Mouse (Mus musculus) limb, embryonic 14.5 days (tissue): ENCODE results near the gene Rab3b. TPM values are rescaled to one million over a fixed set of nuclear protein-coding genes. Genes with fewer than 3 reads are reported as not detected.

Experiments
- ATAC-seq: fragments of 200-750 bp; cut with Nextera tagmentation; 2 replicates; pipeline ENCODE4 v1.8.0; 2017; ENCODE audit warnings: low read depth, moderate number of reproducible peaks, moderate TSS enrichment; ENCODE audit not compliant: low FRiP score
- DNase-seq: peaks from one replicate; pipeline ENCODE4 v3.0.0-alpha.2; 2015; ENCODE audit warnings: low spot score
- H3K27ac ChIP-seq: fragments of 300-500 bp; sonication (generic); replicated peaks from 2 replicates; pipeline ENCODE4 v1.5.1; 2014; ENCODE audit warnings: low read depth, mild to moderate bottlenecking, low read length, moderate library complexity, mixed read lengths
- H3K27me3 ChIP-seq: fragments of 300-500 bp; sonication (generic); 2 replicates; pipeline ENCODE4 v1.6.1; 2014; ENCODE audit warnings: low read length, mixed read lengths; ENCODE audit not compliant: control insufficient read depth, insufficient read depth
- H3K36me3 ChIP-seq: fragments of 300-500 bp; sonication (generic); 2 replicates; pipeline ENCODE4 v1.6.1; 2014; ENCODE audit warnings: mild to moderate bottlenecking, low read length, moderate library complexity, mixed read lengths; ENCODE audit not compliant: control insufficient read depth, insufficient read depth
- H3K4me1 ChIP-seq: fragments of 300-500 bp; sonication (generic); 2 replicates; pipeline ENCODE4 v1.6.1; 2014; ENCODE audit warnings: antibody characterized with exemption, low read length, mixed read lengths; ENCODE audit not compliant: control insufficient read depth, insufficient read depth
- H3K4me2 ChIP-seq: fragments of 300-500 bp; sonication (generic); replicated peaks from 2 replicates; pipeline ENCODE4 v1.6.1; 2014; ENCODE audit warnings: low read depth, mild to moderate bottlenecking, low read length, moderate library complexity; ENCODE audit not compliant: severe bottlenecking
- H3K4me3 ChIP-seq: fragments of 300-500 bp; sonication (generic); replicated peaks from 2 replicates; pipeline ENCODE4 v1.5.1; 2014; ENCODE audit warnings: low read length
- H3K9ac ChIP-seq: fragments of 300-500 bp; sonication (generic); 2 replicates; pipeline ENCODE4 v1.6.1; 2014; ENCODE audit warnings: mild to moderate bottlenecking, low read depth, low read length, moderate library complexity; ENCODE audit not compliant: severe bottlenecking
- H3K9me3 ChIP-seq: fragments of 300-500 bp; sonication (generic); 2 replicates; pipeline ENCODE4 v1.6.1; 2016; ENCODE audit warnings: low read length; ENCODE audit not compliant: control insufficient read depth
- POLR2A ChIP-seq: fragments of 200-500 bp; IDR thresholded peaks from 2 replicates; pipeline ENCODE4 v1.8.0; 2012; ENCODE audit warnings: inconsistent platforms, mild to moderate bottlenecking, moderate library complexity, borderline replicate concordance; ENCODE audit not compliant: insufficient read depth, insufficient read length; ENCODE audit errors: extremely low read depth
- WGBS: fragments of 180-500 bp; shearing (Covaris S2); extraction: QIAGEN DNeasy Blood & Tissue Kit; methylation state at CpG from one replicate; pipeline ENCODE4 v1.1.7; 2014; 5-methylcytosine and 5-hydroxymethylcytosine counted together
- polyA plus RNA-seq, 2 experiments: library from polyadenylated mRNA; depleted of rRNA in 1 of 2; stranded (reverse) in 1 of 2; unstranded in 1 of 2; fragments of >200 nt; fragmentation: Nextera tagmentation in 1 of 2; extraction: Ambion mirVana in 1 of 2; gene quantifications; 2 replicates each; pipeline versions ENCODE4 v1.2.1 to v1.2.3; 2012 to 2014

Gene Rab3b
- polyA plus RNA-seq, 2 experiments = 9.8 to 15.0 TPM

DNA sequence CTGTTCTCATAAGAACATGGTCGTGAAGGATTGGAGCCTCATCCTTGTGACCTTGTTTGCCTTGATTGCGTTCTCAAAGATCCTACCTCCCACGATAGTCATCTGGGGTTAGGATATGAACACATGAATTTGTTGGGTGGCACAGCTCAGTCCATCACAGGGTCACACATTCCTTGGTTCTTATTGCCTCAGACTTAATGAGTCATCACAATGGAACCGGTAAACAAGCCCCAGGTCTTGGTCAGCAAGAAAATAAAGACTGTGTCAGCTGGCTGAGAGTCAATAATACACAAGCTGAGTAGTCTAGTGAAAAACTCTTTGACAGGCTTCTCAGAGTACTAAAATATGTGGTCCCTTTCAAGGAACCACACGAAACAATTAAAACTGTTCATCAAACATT, 92.2 kb downstream of the Rab3b start:
- whole genome bisulfite sequencing = 83% methylated on average over 5 of the region's 5 CpGs
- H3K36me3 ChIP-seq = no peaks in the 10 kb centered on the region
- TF ChIP-seq POLR2A = no peak
- no peak overlapping the region for H3K4me2 ChIP-seq
- DNase-seq (no peak), ATAC-seq (no peak)
- no peaks in the 10 kb centered on the region for H3K9me3 ChIP-seq
- no peaks in the 10 kb centered on the region for H3K27me3 ChIP-seq
- no peak overlapping the region for H3K4me3 ChIP-seq
- no peak overlapping the region for H3K9ac ChIP-seq
- H3K27ac ChIP-seq = no peak overlapping the region
- no peaks in the 10 kb centered on the region for H3K4me1 ChIP-seq

- WGBS = 41% methylated on average over 6 of the region's 6 CpGs
- Histone ChIP-seq H3K4me2 (no peak overlapping the region), H3K4me1 (no peaks in the 10 kb centered on the region), H3K27me3 (no peaks in the 10 kb centered on the region), H3K9ac (no peak overlapping the region), H3K27ac (no peak overlapping the region), H3K36me3 (no peaks in the 10 kb centered on the region), H3K9me3 (no peaks in the 10 kb centered on the region), H3K4me3 (no peak overlapping the region)
- TF ChIP-seq POLR2A = no peak
- no peak for ATAC-seq
- DNase-seq = peak; percentile 65
Observed at GRCm38 (mm10) chr4:108976458-108977071, 97.7 kb downstream of the Rab3b start.

- Histone ChIP-seq H3K27me3 (no peaks in the 10 kb centered on the region), H3K4me3 (no peak overlapping the region), H3K9ac (no peak overlapping the region), H3K36me3 (no peaks in the 10 kb centered on the region), H3K9me3 (no peaks in the 10 kb centered on the region), H3K4me2 (no peak overlapping the region), H3K4me1 (no peaks in the 10 kb centered on the region), H3K27ac (no peak overlapping the region)
- 83% methylated on average over 1 of the region's 1 CpGs for WGBS
- no peak for ATAC-seq
- no peak for TF ChIP-seq POLR2A
- DNase-seq = no peak
Observed at GRCm38 (mm10) chr4:108986833-108987472, 108.1 kb downstream of the Rab3b start.

GRCm38 (mm10) chr4:108987473-108987842, 108.6 kb downstream of the Rab3b start:
- 47% methylated on average over 4 of the region's 4 CpGs for WGBS
- Histone ChIP-seq H3K36me3 (no peaks in the 10 kb centered on the region), H3K27ac (no peak overlapping the region), H3K4me1 (no peaks in the 10 kb centered on the region), H3K4me2 (no peak overlapping the region), H3K9ac (no peak overlapping the region), H3K4me3 (no peak overlapping the region), H3K27me3 (no peaks in the 10 kb centered on the region), H3K9me3 (no peaks in the 10 kb centered on the region)
- DNase-seq (no peak), ATAC-seq (no peak)
- no peak for TF ChIP-seq POLR2A

DNA sequence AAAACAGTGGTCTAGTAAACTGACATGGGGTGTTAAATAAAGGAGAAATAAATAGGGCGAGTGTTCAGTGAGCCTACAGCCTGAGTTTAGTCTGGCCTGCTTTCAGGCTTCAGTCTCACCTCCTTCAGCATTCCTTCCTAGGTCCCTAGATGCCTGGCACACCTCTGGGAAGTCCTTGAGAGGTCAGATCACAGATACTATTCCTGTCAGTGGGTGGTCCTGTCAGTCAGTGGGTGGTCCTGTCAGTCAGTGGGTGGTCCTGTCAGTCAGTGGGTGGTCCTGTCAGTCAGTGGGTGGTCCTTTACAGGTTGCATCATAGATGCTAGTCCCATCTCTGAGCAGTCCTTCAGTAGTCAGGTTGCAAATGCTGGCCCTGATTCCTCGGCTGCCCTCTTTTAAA, 110.6 kb downstream of the Rab3b start:
- Histone ChIP-seq H3K36me3 (no peaks in the 10 kb centered on the region), H3K4me1 (no peaks in the 10 kb centered on the region), H3K27ac (no peak overlapping the region), H3K9ac (no peak overlapping the region), H3K4me2 (no peak overlapping the region), H3K27me3 (no peaks in the 10 kb centered on the region), H3K9me3 (no peaks in the 10 kb centered on the region), H3K4me3 (no peak overlapping the region)
- no peak for TF ChIP-seq POLR2A
- DNase-seq (no peak), ATAC-seq (no peak)
- WGBS = 70% methylated on average over 2 of the region's 2 CpGs
